Mouse (Mus musculus): ENCODE results near the gene Kansl2. TPM values are rescaled to one million over a fixed set of nuclear protein-coding genes. Genes with fewer than 3 reads are reported as not detected.

Kansl2 gene
- total and polyA plus RNA-seq, 3 experiments, result 59.6 to 125 (median 103) TPM

GRCm38 (mm10) chr15:98469596-98469995 is 64.5 kb downstream of the Kansl2 start, which contains the start of gene OR5BS1P:
TSS of gene OR5BS1P (plus strand) at chr15:98469896.
- Histone ChIP-seq H3K27me3 (replicated peaks) (peaks cover 17% of the 10 kb centered on the region), H3K4me3 (replicated peaks in 1 of 3; ENCODE audit: low read depth in 2 of 3, low read length in 2 of 3, poor library complexity in 1 of 3) (no peak within 1 kb of the TSS), H3K79me2 (replicated peaks; ENCODE audit: control insufficient read depth, extremely low read depth, insufficient read depth, poor library complexity, severe bottlenecking) (no peaks in the 10 kb centered on the region), H3K4me2 (ENCODE audit: insufficient read depth, low read depth, poor library complexity, severe bottlenecking) (no peak within 1 kb of the TSS), H3K9me3 (replicated peaks; ENCODE audit: low read length) (no peaks in the 10 kb centered on the region), H3K27ac (ENCODE audit: insufficient read depth, low read depth) (no peak within 1 kb of the TSS), H3K4me1 (ENCODE audit: control insufficient read depth in 1 of 2, insufficient read depth in 2 of 2) (no peaks in the 10 kb centered on the region), H3K9ac (ENCODE audit: insufficient read depth, low read depth) (no peak within 1 kb of the TSS), H3K36me3 (replicated peaks in 1 of 2; ENCODE audit: control insufficient read depth in 1 of 2, insufficient read depth in 1 of 2, low read length in 1 of 2) (no peaks in the 10 kb centered on the region)
- no peak for DNase-seq (ENCODE audit: extremely low read depth)
- no peak for TF ChIP-seq RAD21 (IDR thresholded peaks at IDR 0.05; ENCODE audit: low read depth, low read length)
- no peak for TF ChIP-seq ZMIZ1 (IDR thresholded peaks at IDR 0.05; ENCODE audit: low read depth, low read length)
- TF ChIP-seq MEF2A (IDR thresholded peaks at IDR 0.05; ENCODE audit: borderline replicate concordance, low read depth, low read length), result no peak
- no peak for TF ChIP-seq MAZ (IDR thresholded peaks at IDR 0.05; ENCODE audit: low read depth, low read length)
- TF ChIP-seq POLR2A (IDR thresholded peaks at IDR 0.05; ENCODE audit: low read depth, low read length), result no peak
- no peak for TF ChIP-seq PAX5 (IDR thresholded peaks at IDR 0.05; ENCODE audit: low read length)
- no peak for TF ChIP-seq USF1 (IDR thresholded peaks at IDR 0.05; ENCODE audit: low read depth, low read length)
- TF ChIP-seq CTCF (conservative IDR thresholded peaks at IDR 0.05 in 1 of 2, IDR thresholded peaks at IDR 0.05 in 1 of 2; ENCODE audit: low read depth in 2 of 2, low read length in 2 of 2), result no peak
- TF ChIP-seq NRF1 (IDR thresholded peaks at IDR 0.05; ENCODE audit: low read depth, low read length), result no peak
- no peak for TF ChIP-seq NELFE (IDR thresholded peaks at IDR 0.05; ENCODE audit: low read depth, low read length)
- no peak for TF ChIP-seq UBTF (IDR thresholded peaks at IDR 0.05; ENCODE audit: low read depth, low read length)
- TF ChIP-seq KAT2A (IDR thresholded peaks at IDR 0.05; ENCODE audit: insufficient replicate concordance, low read length), result no peak
- TF ChIP-seq MAX (IDR thresholded peaks at IDR 0.05; ENCODE audit: low read length), result no peak
- no peak for TF ChIP-seq ZC3H11A (IDR thresholded peaks at IDR 0.05; ENCODE audit: low read depth, low read length)
- no peak for TF ChIP-seq JUND (conservative IDR thresholded peaks at IDR 0.05; ENCODE audit: low read depth, low read length)
- no peak for TF ChIP-seq JUN (IDR thresholded peaks at IDR 0.05; ENCODE audit: insufficient read depth, low read depth, low read length)
- TF ChIP-seq TBP (conservative IDR thresholded peaks at IDR 0.05; ENCODE audit: low read depth, low read length), result no peak
- no peak for TF ChIP-seq ELF1 (IDR thresholded peaks at IDR 0.05; ENCODE audit: low read depth, low read length)
- no peak for TF ChIP-seq MAFK (IDR thresholded peaks at IDR 0.05; ENCODE audit: insufficient replicate concordance, low read length)
- TF ChIP-seq MYC (IDR thresholded peaks at IDR 0.05; ENCODE audit: low read depth, low read length), result no peak
- dilution Hi-C loops (cut with MboI; ENCODE audit: extremely low pct_ligation_motif_present, extremely low pct_unique_long_range_greater_than_20kb, low sequenced_read_pairs) (no loop called here), in situ Hi-C loops (cut with MboI; ENCODE audit: low pct_ligation_motif_present, low pct_unique_long_range_greater_than_20kb, low sequenced_read_pairs) (no loop called here)

Other genes with a start within 250 kb of the Kansl2 start
- gene Zfp641, start 238.1 kb downstream of the Kansl2 start, total RNA-seq (2012; rRNA removed), result 0.04 TPM in 1 of 2 replicates, not detected in the other
- gene Zfp641, start 238.1 kb downstream of the Kansl2 start, total RNA-seq (2014; rRNA removed), result not detected in 2 replicates
- not detected in 2 replicates for gene Zfp641, start 238.1 kb downstream of the Kansl2 start, polyA plus RNA-seq (2012; ENCODE audit: insufficient read length, low read depth)
- not detected in 2 replicates for gene Olfr285, start 216.9 kb downstream of the Kansl2 start, total RNA-seq (2012; rRNA removed)
- gene Olfr285, start 216.9 kb downstream of the Kansl2 start, total RNA-seq (2014; rRNA removed), result not detected in 2 replicates
- not detected in 2 replicates for gene Olfr285, start 216.9 kb downstream of the Kansl2 start, polyA plus RNA-seq (2012; ENCODE audit: insufficient read length, low read depth)
- not detected in 2 replicates for gene Olfr284, start 193.3 kb downstream of the Kansl2 start, total RNA-seq (2012; rRNA removed)
- gene Olfr284, start 193.3 kb downstream of the Kansl2 start, total RNA-seq (2014; rRNA removed), result not detected in 2 replicates
- gene Olfr284, start 193.3 kb downstream of the Kansl2 start, polyA plus RNA-seq (2012; ENCODE audit: insufficient read length, low read depth), result not detected in 2 replicates
- gene Olfr283, start 153.3 kb downstream of the Kansl2 start, total RNA-seq (2012; rRNA removed), result not detected in 2 replicates
- not detected in 2 replicates for gene Olfr283, start 153.3 kb downstream of the Kansl2 start, total RNA-seq (2014; rRNA removed)
- gene Olfr283, start 153.3 kb downstream of the Kansl2 start, polyA plus RNA-seq (2012; ENCODE audit: insufficient read length, low read depth), result not detected in 2 replicates
- gene Olfr282, start 103.0 kb downstream of the Kansl2 start, total RNA-seq (2012; rRNA removed), result not detected in 2 replicates
- not detected in 2 replicates for gene Olfr282, start 103.0 kb downstream of the Kansl2 start, total RNA-seq (2014; rRNA removed)
- gene Olfr282, start 103.0 kb downstream of the Kansl2 start, polyA plus RNA-seq (2012; ENCODE audit: insufficient read length, low read depth), result not detected in 2 replicates
- gene Olfr281, start 81.7 kb downstream of the Kansl2 start, total RNA-seq (2012; rRNA removed), result not detected in 2 replicates
- not detected in 2 replicates for gene Olfr281, start 81.7 kb downstream of the Kansl2 start, total RNA-seq (2014; rRNA removed)
- gene Olfr281, start 81.7 kb downstream of the Kansl2 start, polyA plus RNA-seq (2012; ENCODE audit: insufficient read length, low read depth), result not detected in 2 replicates
- gene OR5BS1P, start 64.4 kb downstream of the Kansl2 start, total RNA-seq (2012; rRNA removed), result not detected in 2 replicates
- not detected in 2 replicates for gene OR5BS1P, start 64.4 kb downstream of the Kansl2 start, total RNA-seq (2014; rRNA removed)
- gene OR5BS1P, start 64.4 kb downstream of the Kansl2 start, polyA plus RNA-seq (2012; ENCODE audit: insufficient read length, low read depth), result not detected in 2 replicates
- gene Lalba, start 51.5 kb downstream of the Kansl2 start, total RNA-seq (2012; rRNA removed), result not detected in 2 replicates
- gene Lalba, start 51.5 kb downstream of the Kansl2 start, total RNA-seq (2014; rRNA removed), result not detected in 2 replicates
- not detected in 2 replicates for gene Lalba, start 51.5 kb downstream of the Kansl2 start, polyA plus RNA-seq (2012; ENCODE audit: insufficient read length, low read depth)
- gene Olfr279, start 41.9 kb downstream of the Kansl2 start, total RNA-seq (2012; rRNA removed), result not detected in 2 replicates
- not detected in 2 replicates for gene Olfr279, start 41.9 kb downstream of the Kansl2 start, total RNA-seq (2014; rRNA removed)
- 0.07 TPM in 1 of 2 replicates, not detected in the other for gene Olfr279, start 41.9 kb downstream of the Kansl2 start, polyA plus RNA-seq (2012; ENCODE audit: insufficient read length, low read depth)
- gene Ccnt1, start 36.7 kb upstream of the Kansl2 start, total RNA-seq (2012; rRNA removed), result 36.8 and 42.1 TPM in 2 replicates
- 38.1 and 41.3 TPM in 2 replicates for gene Ccnt1, start 36.7 kb upstream of the Kansl2 start, total RNA-seq (2014; rRNA removed)
- 62.1 and 73.3 TPM in 2 replicates for gene Ccnt1, start 36.7 kb upstream of the Kansl2 start, polyA plus RNA-seq (2012; ENCODE audit: insufficient read length, low read depth)
- not detected in 2 replicates for gene 4930415O20Rik, start 36.7 kb upstream of the Kansl2 start, total RNA-seq (2012; rRNA removed)
- gene 4930415O20Rik, start 36.7 kb upstream of the Kansl2 start, total RNA-seq (2014; rRNA removed), result not detected in 2 replicates
- gene 4930415O20Rik, start 36.7 kb upstream of the Kansl2 start, polyA plus RNA-seq (2012; ENCODE audit: insufficient read length, low read depth), result not detected in 2 replicates
- gene Adcy6, start 75.8 kb upstream of the Kansl2 start, total RNA-seq (2012; rRNA removed), result 1.5 and 2.6 TPM in 2 replicates
- gene Adcy6, start 75.8 kb upstream of the Kansl2 start, total RNA-seq (2014; rRNA removed), result 0.05 TPM in 1 of 2 replicates, not detected in the other
- gene Adcy6, start 75.8 kb upstream of the Kansl2 start, polyA plus RNA-seq (2012; ENCODE audit: insufficient read length, low read depth), result 0.06 and 0.11 TPM in 2 replicates
- gene Cacnb3, start 96.6 kb upstream of the Kansl2 start, total RNA-seq (2012; rRNA removed), result 2.9 and 4.3 TPM in 2 replicates
- gene Cacnb3, start 96.6 kb upstream of the Kansl2 start, total RNA-seq (2014; rRNA removed), result 2.3 and 2.5 TPM in 2 replicates
- gene Cacnb3, start 96.6 kb upstream of the Kansl2 start, polyA plus RNA-seq (2012; ENCODE audit: insufficient read length, low read depth), result 5.7 and 7.0 TPM in 2 replicates
- gene Ddx23, start 128.6 kb upstream of the Kansl2 start, total RNA-seq (2012; rRNA removed), result 103 and 132 TPM in 2 replicates
- gene Ddx23, start 128.6 kb upstream of the Kansl2 start, total RNA-seq (2014; rRNA removed), result 58.5 and 59.4 TPM in 2 replicates
- 148 and 181 TPM in 2 replicates for gene Ddx23, start 128.6 kb upstream of the Kansl2 start, polyA plus RNA-seq (2012; ENCODE audit: insufficient read length, low read depth)
- 3.8 and 6.3 TPM in 2 replicates for gene Rnd1, start 143.2 kb upstream of the Kansl2 start, total RNA-seq (2012; rRNA removed)
- 5.8 and 9.4 TPM in 2 replicates for gene Rnd1, start 143.2 kb upstream of the Kansl2 start, total RNA-seq (2014; rRNA removed)
- 5.7 and 6.0 TPM in 2 replicates for gene Rnd1, start 143.2 kb upstream of the Kansl2 start, polyA plus RNA-seq (2012; ENCODE audit: insufficient read length, low read depth)
- gene Ccdc65, start 173.9 kb upstream of the Kansl2 start, total RNA-seq (2012; rRNA removed), result 0.13 TPM in 1 of 2 replicates, not detected in the other
- not detected in 2 replicates for gene Ccdc65, start 173.9 kb upstream of the Kansl2 start, total RNA-seq (2014; rRNA removed)
- gene Ccdc65, start 173.9 kb upstream of the Kansl2 start, polyA plus RNA-seq (2012; ENCODE audit: insufficient read length, low read depth), result 0.11 and 0.14 TPM in 2 replicates
- gene Fkbp11, start 193.9 kb upstream of the Kansl2 start, total RNA-seq (2012; rRNA removed), result 75.0 and 132 TPM in 2 replicates
- 21.0 and 23.4 TPM in 2 replicates for gene Fkbp11, start 193.9 kb upstream of the Kansl2 start, total RNA-seq (2014; rRNA removed)
- gene Fkbp11, start 193.9 kb upstream of the Kansl2 start, polyA plus RNA-seq (2012; ENCODE audit: insufficient read length, low read depth), result 22.2 and 27.6 TPM in 2 replicates
- 32.5 and 33.8 TPM in 2 replicates for gene Arf3, start 228.9 kb upstream of the Kansl2 start, total RNA-seq (2012; rRNA removed)
- 33.9 and 41.0 TPM in 2 replicates for gene Arf3, start 228.9 kb upstream of the Kansl2 start, total RNA-seq (2014; rRNA removed)
- 158 and 182 TPM in 2 replicates for gene Arf3, start 228.9 kb upstream of the Kansl2 start, polyA plus RNA-seq (2012; ENCODE audit: insufficient read length, low read depth)
- gene Wnt10b, start 243.9 kb upstream of the Kansl2 start, total RNA-seq (2012; rRNA removed), result 19.1 and 25.4 TPM in 2 replicates
- 61.6 and 64.4 TPM in 2 replicates for gene Wnt10b, start 243.9 kb upstream of the Kansl2 start, total RNA-seq (2014; rRNA removed)
- gene Wnt10b, start 243.9 kb upstream of the Kansl2 start, polyA plus RNA-seq (2012; ENCODE audit: insufficient read length, low read depth), result 56.2 and 58.0 TPM in 2 replicates